ENCODE assay signal across 16 mouse cellular contexts in the genomic region with DNA sequence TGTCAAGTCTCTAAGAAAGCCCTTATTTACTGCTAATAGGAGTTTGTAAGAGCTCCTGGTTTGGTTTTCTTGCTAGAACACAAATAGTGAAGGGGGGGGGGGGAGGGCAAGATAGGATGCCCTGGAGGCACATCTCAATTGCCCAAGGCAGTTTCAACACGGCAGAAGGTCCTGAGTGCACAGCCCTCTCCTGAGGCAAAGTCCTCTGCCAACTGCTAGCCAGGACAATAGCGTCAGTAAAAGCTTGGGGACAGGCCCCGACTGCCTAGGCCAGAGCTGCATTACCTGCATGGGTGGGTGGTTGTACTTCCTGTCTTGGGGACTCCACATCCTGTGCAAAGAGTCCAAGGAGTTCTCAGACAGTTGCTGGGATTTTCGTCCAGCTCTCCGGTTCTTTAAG. TPM values are rescaled to one million over a fixed set of nuclear protein-coding genes. Genes with fewer than 3 reads are reported as not detected.
DNase-seq lines count a peak whose midpoint lies in the region; ATAC-seq and TF ChIP-seq lines count a peak whose summit lies in the region.
"Had no signal": no experiment of that assay in that cellular context is flagged by ENCODE, and none has a peak within 500 bp of the region (broad histone marks: within the 10 kb centered on the region; RNA-seq: fewer than 3 reads in every experiment).

No protein-coding gene starts in this region.

- H3K27me3 ChIP-seq in cerebellum, adult 2 months (ENCODE audit: control insufficient read depth, insufficient read depth, low read length), result no peaks in the 10 kb centered on the region
- no peaks in the 10 kb centered on the region for H3K27me3 ChIP-seq in hindbrain, postnatal 0 days (ENCODE audit: insufficient read depth, low read length)
- no peaks in the 10 kb centered on the region for H3K27me3 ChIP-seq in hindbrain, embryonic 14.5 days (ENCODE audit: control insufficient read depth, insufficient read depth, low read length)
- no peaks in the 10 kb centered on the region for H3K27me3 ChIP-seq in midbrain, embryonic 11.5 days (ENCODE audit: control insufficient read depth, insufficient read depth, low read length)
- H3K27me3 ChIP-seq in midbrain, embryonic 13.5 days, result no peaks in the 10 kb centered on the region
- no peaks in the 10 kb centered on the region for H3K27me3 ChIP-seq in stomach, postnatal 0 days (ENCODE audit: control insufficient read depth, insufficient read depth, low read length)
- H3K27me3 ChIP-seq: liver, embryonic 12.5 days; neural tube, embryonic 12.5 days had no signal

- no peak overlapping the region for H3K4me2 ChIP-seq in hindbrain, postnatal 0 days (ENCODE audit: low read depth, low read length)
- no peak overlapping the region for H3K4me2 ChIP-seq in hindbrain, embryonic 14.5 days (replicated peaks)
- no peak overlapping the region for H3K4me2 ChIP-seq in midbrain, embryonic 11.5 days
- no peak overlapping the region for H3K4me2 ChIP-seq in midbrain, embryonic 13.5 days (replicated peaks)
- no peak overlapping the region for H3K4me2 ChIP-seq in stomach, postnatal 0 days (replicated peaks; ENCODE audit: low read depth)
- H3K4me2 ChIP-seq: heart, embryonic 11.5 days; liver, embryonic 12.5 days; neural tube, embryonic 12.5 days had no signal

- no peak overlapping the region for H3K27ac ChIP-seq in cerebellum, adult 2 months (ENCODE audit: insufficient read depth, low read length)
- H3K27ac ChIP-seq in hindbrain, postnatal 0 days, result peak overlapping the region; percentile 51; the same call in 1 of the 2 replicates
- H3K27ac ChIP-seq in hindbrain, embryonic 14.5 days, result no peak overlapping the region
- H3K27ac ChIP-seq in midbrain, embryonic 11.5 days (ENCODE audit: low read depth, low read length), result no peak overlapping the region
- no peak overlapping the region for H3K27ac ChIP-seq in midbrain, embryonic 13.5 days
- peak overlapping the region; percentile 59; the same call in 1 of the 2 replicates for H3K27ac ChIP-seq in stomach, postnatal 0 days (replicated peaks)
- H3K27ac ChIP-seq: kidney, postnatal 0 days; liver, embryonic 12.5 days; neural tube, embryonic 12.5 days had no signal

- TF ChIP-seq POLR2A in cerebellum, adult 2 months (IDR thresholded peaks at IDR 0.05; ENCODE audit: borderline replicate concordance, insufficient read depth, low read length), result no peak

- 43% methylated on average over 5 of the region's 5 CpGs for WGBS in cerebellum, adult 2 months
- 46% methylated on average over 5 of the region's 5 CpGs for WGBS in hindbrain, postnatal 0 days
- WGBS in hindbrain, embryonic 14.5 days, result 78% methylated on average over 5 of the region's 5 CpGs
- WGBS in midbrain, embryonic 11.5 days, result 80% methylated on average over 5 of the region's 5 CpGs
- 79% methylated on average over 5 of the region's 5 CpGs for WGBS in midbrain, embryonic 13.5 days
- WGBS in stomach, postnatal 0 days, result 66% methylated on average over 5 of the region's 5 CpGs

- no peaks in the 10 kb centered on the region; the same call in 1 of the 2 replicates for H3K4me1 ChIP-seq in cerebellum, adult 2 months (ENCODE audit: control insufficient read depth, insufficient read depth, low read length)
- no peaks in the 10 kb centered on the region for H3K4me1 ChIP-seq in hindbrain, postnatal 0 days (ENCODE audit: insufficient read depth, low read length)
- no peaks in the 10 kb centered on the region for H3K4me1 ChIP-seq in hindbrain, embryonic 14.5 days (replicated peaks; ENCODE audit: control insufficient read depth, insufficient read depth, low read length)
- H3K4me1 ChIP-seq in midbrain, embryonic 11.5 days (ENCODE audit: control insufficient read depth, insufficient read depth, low read length), result no peaks in the 10 kb centered on the region
- H3K4me1 ChIP-seq in midbrain, embryonic 13.5 days (replicated peaks), result no peaks in the 10 kb centered on the region
- H3K4me1 ChIP-seq in stomach, postnatal 0 days (replicated peaks; ENCODE audit: control insufficient read depth, insufficient read depth), result no peaks in the 10 kb centered on the region
- H3K4me1 ChIP-seq: liver, embryonic 12.5 days; neural tube, embryonic 12.5 days had no signal

- DNase-seq in cerebellum, adult 2 months, result no peak
- no peak for DNase-seq in hindbrain, postnatal 0 days (ENCODE audit: low spot score)
- DNase-seq in hindbrain, embryonic 14.5 days (ENCODE audit: low spot score), result no peak
- DNase-seq in midbrain, embryonic 11.5 days (ENCODE audit: low spot score, missing footprints), result peak; percentile 60
- no peak for DNase-seq in stomach, postnatal 0 days (ENCODE audit: low spot score)
- no peak for DNase-seq in layer of hippocampus, adult 11-12 months (ENCODE audit: low spot score)
- DNase-seq: cerebellum, adult 11-12 months; forebrain, postnatal 0 days; thymus, postnatal 36 days had no signal

- no peaks in the 10 kb centered on the region for H3K9me3 ChIP-seq in hindbrain, postnatal 0 days (ENCODE audit: low read length)
- H3K9me3 ChIP-seq in hindbrain, embryonic 14.5 days (ENCODE audit: control insufficient read depth, low read length), result no peaks in the 10 kb centered on the region
- no peaks in the 10 kb centered on the region for H3K9me3 ChIP-seq in midbrain, embryonic 11.5 days (ENCODE audit: control insufficient read depth, low read length)
- H3K9me3 ChIP-seq in midbrain, embryonic 13.5 days, result no peaks in the 10 kb centered on the region
- H3K9me3 ChIP-seq in stomach, postnatal 0 days (ENCODE audit: control insufficient read depth, low read length), result no peaks in the 10 kb centered on the region
- H3K9me3 ChIP-seq: liver, embryonic 12.5 days; neural tube, embryonic 12.5 days had no signal

- H3K36me3 ChIP-seq in hindbrain, postnatal 0 days (ENCODE audit: insufficient read depth, low read length), result no peaks in the 10 kb centered on the region; the same call in 1 of the 2 replicates
- H3K36me3 ChIP-seq in hindbrain, embryonic 14.5 days (replicated peaks; ENCODE audit: control insufficient read depth, insufficient read depth), result no peaks in the 10 kb centered on the region
- no peaks in the 10 kb centered on the region for H3K36me3 ChIP-seq in midbrain, embryonic 11.5 days (ENCODE audit: control insufficient read depth, insufficient read depth, low read length)
- peaks cover 14% of the 10 kb centered on the region; the same call in 1 of the 2 replicates for H3K36me3 ChIP-seq in midbrain, embryonic 13.5 days
- peaks cover 16% of the 10 kb centered on the region for H3K36me3 ChIP-seq in stomach, postnatal 0 days (ENCODE audit: control insufficient read depth, insufficient read depth, low read length)

- TF ChIP-seq CTCF in cerebellum, adult 2 months (IDR thresholded peaks at IDR 0.05; ENCODE audit: borderline replicate concordance, insufficient read depth, low read depth, low read length), result 0 out of 2 replicates have a peak, but pooled peaks have one; percentile 6
- no peak for TF ChIP-seq CTCF in hindbrain, postnatal 0 days (IDR thresholded peaks at IDR 0.05; ENCODE audit: low read depth)
- TF ChIP-seq CTCF in stomach, postnatal 0 days (IDR thresholded peaks at IDR 0.05; ENCODE audit: low read depth), result no peak

- TF ChIP-seq EP300 in stomach, postnatal 0 days (optimal IDR thresholded peaks at IDR 0.05), result no peak

- no peak overlapping the region for H3K4me3 ChIP-seq in cerebellum, adult 2 months (replicated peaks; ENCODE audit: insufficient read depth, low read depth, low read length)
- no peak overlapping the region for H3K4me3 ChIP-seq in hindbrain, postnatal 0 days (ENCODE audit: low read length)
- no peak overlapping the region for H3K4me3 ChIP-seq in hindbrain, embryonic 14.5 days (replicated peaks; ENCODE audit: low read length)
- no peak overlapping the region for H3K4me3 ChIP-seq in midbrain, embryonic 11.5 days (ENCODE audit: low read depth, low read length)
- no peak overlapping the region for H3K4me3 ChIP-seq in midbrain, embryonic 13.5 days (replicated peaks)
- H3K4me3 ChIP-seq in stomach, postnatal 0 days (ENCODE audit: low read depth, low read length), result no peak overlapping the region
- H3K4me3 ChIP-seq: liver, embryonic 12.5 days; neural tube, embryonic 12.5 days had no signal

- no peak overlapping the region for H3K9ac ChIP-seq in hindbrain, postnatal 0 days (replicated peaks; ENCODE audit: low read length)
- no peak overlapping the region for H3K9ac ChIP-seq in hindbrain, embryonic 14.5 days
- H3K9ac ChIP-seq in midbrain, embryonic 11.5 days (ENCODE audit: low read length), result no peak overlapping the region
- no peak overlapping the region for H3K9ac ChIP-seq in midbrain, embryonic 13.5 days (replicated peaks)
- H3K9ac ChIP-seq in stomach, postnatal 0 days (ENCODE audit: low read length), result no peak overlapping the region
- H3K9ac ChIP-seq: forebrain, postnatal 0 days; liver, embryonic 12.5 days; neural tube, embryonic 12.5 days had no signal

- ATAC-seq in cerebellum, adult (ENCODE audit: insufficient number of reproducible peaks, low FRiP score, low TSS enrichment), result no peak
- no peak for ATAC-seq in hindbrain, postnatal 0 days
- no peak for ATAC-seq in hindbrain, embryonic 14.5 days (ENCODE audit: low FRiP score)
- no peak for ATAC-seq in midbrain, embryonic 11.5 days (ENCODE audit: low FRiP score)
- no peak for ATAC-seq in midbrain, embryonic 13.5 days
- ATAC-seq in stomach, postnatal 0 days (ENCODE audit: low FRiP score, low TSS enrichment), result no peak
- ATAC-seq: forebrain, postnatal 0 days; liver, embryonic 12.5 days; midbrain, embryonic 16.5 days had no signal

RNA-seq across cellular contexts. Expression of gene Rpl27a, which starts 25.8 kb away (rescaled TPM):
- polyA plus RNA-seq in cerebellum, adult 2 months (2012; rRNA removed), result 299 and 318 TPM in 2 replicates
- total RNA-seq in hindbrain, postnatal 0 days (2014; rRNA removed), result 337 and 346 TPM in 2 replicates
- polyA plus RNA-seq in hindbrain, postnatal 0 days (2015; fragmentation: Nextera tagmentation; extraction: Ambion mirVana), result 100 and 104 TPM in 2 replicates
- polyA plus RNA-seq in hindbrain, embryonic 14.5 days (2014; fragmentation: Nextera tagmentation; extraction: Ambion mirVana), result 81.9 and 91.4 TPM in 2 replicates
- polyA plus RNA-seq in midbrain, embryonic 11.5 days (2014; fragmentation: Nextera tagmentation; extraction: Ambion mirVana), result 116 and 127 TPM in 2 replicates
- polyA plus RNA-seq in midbrain, embryonic 13.5 days (2015; fragmentation: Nextera tagmentation; extraction: Ambion mirVana), result 85.2 TPM in 2 replicates
- polyA plus RNA-seq in stomach, postnatal 0 days (2015; fragmentation: Nextera tagmentation; extraction: Ambion mirVana), result 122 and 123 TPM in 2 replicates

RNA-seq across cellular contexts. Expression of gene Trim66, which starts 36.9 kb away (rescaled TPM):
- 11.3 and 11.6 TPM in 2 replicates for polyA plus RNA-seq in cerebellum, adult 2 months (2012; rRNA removed)
- 2.9 and 4.5 TPM in 2 replicates for total RNA-seq in hindbrain, postnatal 0 days (2014; rRNA removed)
- 0.61 and 0.73 TPM in 2 replicates for polyA plus RNA-seq in hindbrain, postnatal 0 days (2015; fragmentation: Nextera tagmentation; extraction: Ambion mirVana)
- polyA plus RNA-seq in hindbrain, embryonic 14.5 days (2014; fragmentation: Nextera tagmentation; extraction: Ambion mirVana), result 0.82 and 1.2 TPM in 2 replicates
- polyA plus RNA-seq in midbrain, embryonic 11.5 days (2014; fragmentation: Nextera tagmentation; extraction: Ambion mirVana), result 0.29 and 0.40 TPM in 2 replicates
- polyA plus RNA-seq in midbrain, embryonic 13.5 days (2015; fragmentation: Nextera tagmentation; extraction: Ambion mirVana), result 0.40 and 0.46 TPM in 2 replicates
- 0.02 TPM in 2 replicates for polyA plus RNA-seq in stomach, postnatal 0 days (2015; fragmentation: Nextera tagmentation; extraction: Ambion mirVana)

Comparison
In these comparisons a context has a peak if more than half of its experiments do, and no peak if none do; other contexts are left out.
1. H3K27ac ChIP-seq: peak in hindbrain, postnatal 0 days (single experiment) and stomach, postnatal 0 days (single experiment); none in cerebellum, adult 2 months (single experiment), hindbrain, embryonic 14.5 days (single experiment), midbrain, embryonic 11.5 days (single experiment) and midbrain, embryonic 13.5 days (single experiment).